Mouse (Mus musculus) cerebellum, adult 9-11 months (tissue): ENCODE measurements around the gene Ttll10.
A peak's percentile ranks its signal among the peaks of the same experiment; 100 is the strongest.

Experiments used
- DNase-seq: peaks from one replicate; pipeline ENCODE4 v3.0.0; 2022

Gene Ttll10

DNA sequence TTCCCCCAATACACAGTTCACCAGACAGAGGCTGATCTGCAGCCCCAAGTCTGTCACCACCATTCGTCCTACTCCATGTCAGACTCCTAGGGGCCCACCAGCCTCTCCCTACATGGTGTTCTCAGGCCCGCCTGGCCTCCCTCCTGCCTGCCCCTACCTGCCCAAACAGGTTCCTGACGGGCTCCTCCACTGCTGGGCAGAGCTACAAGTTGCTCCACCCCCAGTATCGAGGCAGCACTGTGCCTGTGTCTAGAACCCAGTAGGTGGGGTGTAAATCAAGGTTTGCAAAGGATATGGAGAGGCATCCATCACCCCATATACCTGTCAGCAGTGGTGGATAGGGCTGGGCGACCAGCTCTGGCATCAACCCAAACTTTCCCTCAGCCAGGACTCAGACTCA, at the start of gene Ttll10:
TSS of gene Ttll10 (minus strand) at position 154 of the 400 bp plus-strand sequence.
- no peak for DNase-seq

DNA sequence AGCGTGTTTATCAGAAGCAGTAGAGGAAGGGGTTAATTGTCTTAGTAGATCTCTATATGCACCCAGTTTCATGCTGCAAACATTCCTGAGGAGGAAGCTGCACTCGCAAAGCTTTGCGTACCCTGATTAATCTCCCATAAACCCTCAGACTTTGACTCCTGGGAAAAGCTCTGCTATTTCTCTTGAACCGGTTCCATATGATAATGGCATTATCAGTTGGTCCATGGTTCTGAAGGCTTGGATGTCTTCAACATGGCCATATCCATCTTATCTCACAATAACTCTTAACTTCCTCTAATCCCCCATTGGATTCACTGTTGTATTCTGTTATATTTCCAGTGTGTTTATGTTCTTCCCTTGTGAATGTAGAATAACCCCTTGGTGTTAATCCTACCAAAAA, 44.1 kb upstream of the Ttll10 start:
- DNase-seq = no peak

DNA sequence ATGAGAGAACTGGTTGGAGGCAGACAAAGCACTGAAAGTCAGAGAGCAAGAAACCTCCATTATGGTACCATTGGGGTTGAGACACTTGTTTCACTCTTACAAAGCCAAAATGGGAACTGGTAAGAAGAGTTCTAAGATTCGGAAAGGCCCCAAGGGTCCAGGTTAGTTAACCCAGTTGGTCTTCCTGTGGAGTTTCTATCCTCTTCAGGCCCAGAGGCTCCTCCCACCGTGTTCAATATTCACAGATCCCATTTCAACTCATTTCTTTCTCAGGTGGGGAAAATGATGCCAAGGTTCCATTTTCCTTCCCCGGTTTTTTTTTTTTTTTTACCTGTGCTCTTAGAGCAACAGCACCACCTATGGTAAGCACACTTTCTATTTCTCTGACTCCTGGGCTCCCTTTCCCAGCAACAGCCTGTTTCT, 42.3 kb upstream of the Ttll10 start:
- DNase-seq = no peak

DNA sequence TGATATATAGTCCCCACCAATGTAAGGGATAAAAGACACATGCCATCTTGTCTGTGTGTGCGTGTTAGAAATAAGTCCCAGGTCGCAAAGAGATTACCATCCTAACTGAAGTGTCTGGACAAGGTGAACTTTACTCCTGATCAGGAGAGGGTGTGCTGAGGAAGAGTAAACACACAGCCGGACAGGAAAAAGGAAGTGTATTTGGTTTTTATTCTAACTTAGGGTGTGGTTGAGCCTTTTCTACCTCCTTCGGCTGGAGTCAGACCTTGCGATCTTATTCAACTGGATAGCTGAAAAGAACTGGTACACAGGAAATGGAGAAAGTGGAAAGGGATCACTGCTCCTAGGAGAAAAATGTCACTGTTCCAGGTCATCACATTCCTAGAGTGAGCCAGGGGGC, 41.3 kb upstream of the Ttll10 start:
- DNase-seq = no peak

DNA sequence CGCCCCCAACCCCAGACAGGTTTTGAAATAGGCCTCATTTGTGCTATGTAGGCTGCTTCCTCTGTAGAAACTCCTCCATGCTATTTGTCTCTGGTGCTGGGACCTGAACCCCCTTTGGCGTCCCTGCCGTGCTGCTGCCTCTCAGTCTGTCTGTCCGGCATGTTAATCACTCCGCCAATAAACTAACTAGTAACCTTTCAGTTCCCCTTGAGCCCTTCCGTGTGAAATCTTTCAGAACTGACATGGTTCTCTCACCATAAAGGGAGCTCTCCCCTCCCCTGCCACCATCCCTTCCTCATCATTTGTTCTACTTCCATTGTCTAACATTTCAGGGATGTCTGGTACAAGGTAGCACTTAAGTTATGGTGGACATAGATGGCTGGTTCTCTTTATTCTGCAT, 40.2 kb upstream of the Ttll10 start:
- no peak for DNase-seq

DNA sequence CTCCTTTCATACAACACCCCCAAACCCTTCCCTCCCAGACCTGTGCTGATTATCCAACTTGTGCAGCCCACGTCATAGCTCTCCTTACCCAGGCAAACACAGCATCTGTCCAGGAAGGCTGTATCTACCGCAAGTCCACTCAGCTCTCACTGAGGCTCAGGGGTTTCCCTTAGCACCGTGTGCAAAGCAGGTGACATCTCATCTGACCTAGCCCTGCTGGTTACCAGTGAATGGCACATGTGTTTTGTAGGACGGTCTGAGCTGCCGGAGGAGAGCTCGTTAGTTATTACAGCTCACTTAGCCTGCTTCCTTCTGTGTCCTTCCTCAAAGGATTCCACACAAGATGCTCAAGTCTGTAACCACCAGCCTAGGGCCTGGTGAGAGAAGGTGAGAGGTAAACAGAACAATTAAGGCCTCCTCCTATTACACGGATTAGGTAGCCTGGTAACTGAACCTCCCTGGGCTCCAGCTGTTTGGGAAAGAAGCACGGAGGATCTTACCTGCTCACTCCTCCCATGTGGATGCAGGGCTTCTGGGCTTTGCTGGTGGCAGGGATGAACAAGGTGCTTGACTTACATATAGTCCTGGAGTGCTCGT, 38.7 kb upstream of the Ttll10 start:
- no peak for DNase-seq

DNA sequence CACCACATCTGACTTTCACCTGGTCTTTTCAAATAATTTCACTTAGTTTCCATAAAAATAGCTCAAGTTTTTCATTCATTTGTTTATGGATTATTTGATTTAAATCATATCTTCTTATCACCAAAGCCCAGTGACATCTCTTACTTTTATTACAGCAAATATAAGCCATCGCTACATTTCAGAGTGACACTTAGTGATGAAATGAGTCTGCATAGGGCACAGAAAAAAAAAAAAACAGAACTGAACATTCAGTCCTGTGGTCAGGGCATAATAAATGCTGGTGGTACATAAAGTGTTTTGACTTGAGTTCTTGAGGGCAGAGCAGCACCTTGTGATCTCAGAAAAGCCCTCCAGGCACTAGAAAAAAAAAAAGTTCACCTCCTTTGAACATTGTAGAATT, 37.0 kb upstream of the Ttll10 start:
- DNase-seq = no peak

DNA sequence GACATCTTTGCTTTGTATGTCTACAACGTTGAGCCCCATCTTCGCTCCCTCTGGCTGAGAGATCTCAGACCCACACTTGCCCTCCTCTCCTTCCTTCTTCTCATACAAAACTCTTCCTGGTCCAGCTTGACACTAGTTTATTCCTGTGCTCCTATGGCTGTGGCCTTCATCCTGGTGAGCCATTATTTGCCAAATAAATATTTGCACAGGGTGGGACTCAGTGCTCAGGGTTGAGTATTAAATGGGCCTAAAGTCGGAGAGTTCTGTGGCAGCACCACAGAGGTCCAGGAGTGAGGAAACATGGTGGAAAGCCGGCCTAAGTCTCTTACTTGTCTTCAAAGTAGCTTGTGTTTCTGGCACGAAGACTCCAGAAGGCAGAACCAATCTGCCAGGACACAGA, 34.5 kb upstream of the Ttll10 start:
- no peak for DNase-seq

DNA sequence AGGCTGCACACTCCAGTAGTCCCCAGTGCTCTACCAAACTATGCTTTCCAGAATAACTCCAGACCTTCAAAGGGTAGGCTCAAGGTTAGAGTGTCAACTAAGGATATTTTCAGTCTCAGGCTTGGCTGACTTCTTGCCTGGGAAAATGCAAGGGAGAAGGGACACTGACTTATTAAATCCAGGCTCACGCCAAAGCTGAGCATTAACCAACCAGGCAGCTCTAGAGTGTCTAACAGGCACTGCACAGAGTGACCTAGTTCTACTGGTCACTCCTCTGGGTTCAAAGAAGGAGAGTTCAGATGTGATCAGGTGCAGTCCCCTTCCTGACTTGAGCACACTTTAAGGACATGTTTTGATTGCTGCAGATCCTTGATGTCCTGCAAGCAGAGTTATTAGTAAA, 33.6 kb upstream of the Ttll10 start:
- DNase-seq = no peak

DNA sequence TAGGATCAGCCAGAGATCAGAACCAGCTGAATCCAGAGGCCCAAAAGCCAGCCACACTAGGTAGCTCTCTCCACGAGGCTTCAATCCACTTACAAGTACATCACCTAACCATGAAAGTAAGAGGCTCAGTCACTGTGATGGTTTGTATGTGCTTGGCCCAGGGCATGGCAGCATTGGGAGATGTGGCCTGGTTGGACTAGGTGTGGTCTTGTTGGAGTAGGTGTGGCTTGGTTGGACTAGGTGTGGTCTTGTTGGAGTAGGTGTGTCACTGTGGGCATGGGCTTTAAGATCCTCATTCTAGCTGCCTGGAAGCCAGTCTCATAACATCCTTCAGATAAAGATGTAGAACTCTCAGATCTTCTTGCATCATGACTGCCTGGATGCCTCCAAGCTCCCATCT, 32.0 kb upstream of the Ttll10 start:
- no peak for DNase-seq

DNA sequence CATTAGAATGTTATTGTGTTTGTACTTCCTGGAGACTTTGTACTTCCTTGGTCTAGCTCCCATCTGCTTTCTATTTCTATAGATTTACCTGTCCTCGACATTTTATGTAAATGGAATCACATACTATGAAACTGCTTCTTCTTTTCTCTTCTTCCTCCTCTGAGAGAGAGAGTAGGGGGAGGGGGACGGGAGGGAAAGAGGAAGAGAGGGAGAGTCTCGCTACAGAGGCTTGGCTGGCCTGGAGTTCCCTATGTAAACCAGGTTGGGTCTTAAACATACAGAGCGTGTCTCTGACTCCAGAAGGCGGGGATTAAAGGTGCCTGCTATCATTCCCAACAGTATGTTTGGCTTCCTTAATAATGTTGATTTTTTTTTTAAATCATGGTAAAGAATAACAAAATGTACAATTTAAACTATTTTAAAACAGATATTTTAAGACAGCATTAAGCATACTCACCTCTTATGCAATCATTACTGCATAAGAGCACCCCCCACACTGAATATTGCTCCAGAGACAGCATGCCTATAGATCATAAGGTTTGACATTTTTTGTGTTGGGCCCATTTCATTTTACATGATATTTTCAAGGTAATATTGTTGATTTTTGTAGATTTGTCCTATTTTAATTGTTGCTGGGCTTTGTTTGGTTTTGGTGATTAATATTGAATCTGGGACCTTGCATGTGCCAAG, 28.3 kb upstream of the Ttll10 start:
- DNase-seq = no peak

DNA sequence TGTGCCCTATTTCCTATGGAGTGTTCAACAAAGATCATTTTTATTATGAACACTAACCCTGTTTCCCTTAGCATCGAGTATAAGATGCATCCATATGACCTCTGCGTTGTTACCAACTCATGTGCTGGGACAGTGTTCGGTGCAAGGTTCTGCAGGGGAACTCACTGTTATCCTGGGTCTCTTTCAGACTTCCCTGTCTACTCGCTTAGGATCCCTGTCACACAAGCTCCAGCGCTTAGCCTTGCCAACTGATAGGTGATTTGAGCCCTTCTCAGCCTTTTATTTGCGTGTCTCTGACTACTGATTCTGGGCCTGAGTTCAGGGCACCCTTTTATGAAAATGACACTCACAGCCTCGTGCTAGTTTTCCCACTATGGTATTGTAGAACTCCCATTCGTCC, 26.0 kb upstream of the Ttll10 start:
- no peak for DNase-seq

DNA sequence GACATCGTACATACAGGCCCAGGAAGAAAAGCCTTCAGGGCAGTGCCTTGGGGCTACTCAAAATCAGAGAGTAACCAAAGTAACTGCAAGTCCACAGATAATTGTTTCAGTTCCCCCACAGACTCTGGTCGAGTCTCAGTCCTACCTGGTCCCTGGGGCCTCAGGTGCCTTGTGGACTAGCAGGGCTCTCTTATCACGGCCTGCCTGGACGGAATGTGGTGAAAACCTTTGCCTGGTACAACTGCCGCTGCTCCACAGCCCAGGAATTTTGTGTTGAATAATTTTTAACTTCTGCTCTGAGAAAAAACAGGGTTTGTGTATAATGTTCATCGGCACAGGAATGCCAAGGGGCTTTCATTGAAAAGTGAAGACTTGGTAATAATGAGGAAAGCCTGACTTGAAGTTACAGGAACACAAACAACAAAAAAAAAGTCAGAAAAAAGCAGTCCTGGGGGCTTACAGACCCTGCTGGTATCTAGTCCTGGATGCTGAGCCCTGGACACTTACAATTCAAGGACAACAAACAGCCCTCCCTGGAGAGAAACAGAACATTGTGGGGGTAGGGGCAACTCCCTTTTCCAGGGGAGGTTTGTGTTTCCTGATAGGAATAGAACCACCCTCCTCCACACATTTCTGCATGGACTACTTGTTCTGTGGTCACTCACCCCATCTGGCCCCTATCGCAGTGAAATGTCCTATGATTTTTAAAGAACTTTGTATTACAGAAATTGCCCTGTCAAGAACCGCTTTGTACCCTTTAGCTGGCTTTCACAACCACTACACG, 25.1 kb upstream of the Ttll10 start:
- no peak for DNase-seq

DNA sequence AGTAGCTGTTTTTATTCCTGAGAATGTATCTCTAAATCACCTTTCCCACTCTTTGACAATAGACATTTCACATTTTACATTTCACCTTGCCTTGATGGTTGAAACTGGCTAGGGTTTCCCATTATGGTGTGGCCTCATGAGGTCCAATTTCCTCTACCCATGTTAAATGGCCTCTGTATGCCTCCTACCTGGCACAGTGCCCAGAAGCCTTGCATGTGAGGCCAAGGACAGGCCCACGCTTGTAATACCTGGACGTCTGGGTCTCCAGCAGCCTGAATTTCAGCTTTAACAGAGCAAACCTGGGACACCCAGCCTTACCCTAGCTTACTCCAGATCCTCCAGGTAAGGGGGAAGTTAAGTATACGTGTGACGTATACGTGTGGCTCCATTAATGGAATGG, 24.1 kb upstream of the Ttll10 start:
- DNase-seq = no peak

DNA sequence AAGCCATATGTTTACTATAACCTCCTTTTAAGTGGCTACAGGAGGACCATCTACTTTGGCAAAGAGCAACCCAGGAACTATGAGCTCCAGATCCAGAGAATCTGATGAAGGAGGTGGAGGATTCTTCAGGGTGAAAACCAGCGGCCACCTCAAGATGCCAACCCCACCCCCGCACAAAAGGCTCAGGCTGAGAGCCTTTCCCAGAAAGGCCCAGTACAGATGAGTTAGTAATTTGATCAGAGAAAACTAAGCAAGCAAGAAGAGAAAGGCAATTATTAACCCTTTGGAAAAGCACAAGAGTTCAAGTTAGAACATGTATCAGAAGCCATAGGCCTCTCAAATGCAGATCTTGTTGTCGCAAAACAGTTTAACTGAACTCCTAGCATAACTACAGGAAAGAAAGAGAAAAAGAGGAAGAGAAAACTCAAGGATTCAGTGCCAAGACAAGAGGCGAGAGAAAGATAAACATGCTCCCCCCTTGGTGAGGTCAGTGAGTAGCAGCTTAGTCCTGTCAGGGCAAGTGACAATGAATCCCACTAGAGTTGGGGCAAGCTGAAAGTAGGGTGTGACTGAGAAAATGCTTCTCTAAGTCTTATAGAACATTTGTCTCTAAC, 23.5 kb upstream of the Ttll10 start:
- DNase-seq = no peak

DNA sequence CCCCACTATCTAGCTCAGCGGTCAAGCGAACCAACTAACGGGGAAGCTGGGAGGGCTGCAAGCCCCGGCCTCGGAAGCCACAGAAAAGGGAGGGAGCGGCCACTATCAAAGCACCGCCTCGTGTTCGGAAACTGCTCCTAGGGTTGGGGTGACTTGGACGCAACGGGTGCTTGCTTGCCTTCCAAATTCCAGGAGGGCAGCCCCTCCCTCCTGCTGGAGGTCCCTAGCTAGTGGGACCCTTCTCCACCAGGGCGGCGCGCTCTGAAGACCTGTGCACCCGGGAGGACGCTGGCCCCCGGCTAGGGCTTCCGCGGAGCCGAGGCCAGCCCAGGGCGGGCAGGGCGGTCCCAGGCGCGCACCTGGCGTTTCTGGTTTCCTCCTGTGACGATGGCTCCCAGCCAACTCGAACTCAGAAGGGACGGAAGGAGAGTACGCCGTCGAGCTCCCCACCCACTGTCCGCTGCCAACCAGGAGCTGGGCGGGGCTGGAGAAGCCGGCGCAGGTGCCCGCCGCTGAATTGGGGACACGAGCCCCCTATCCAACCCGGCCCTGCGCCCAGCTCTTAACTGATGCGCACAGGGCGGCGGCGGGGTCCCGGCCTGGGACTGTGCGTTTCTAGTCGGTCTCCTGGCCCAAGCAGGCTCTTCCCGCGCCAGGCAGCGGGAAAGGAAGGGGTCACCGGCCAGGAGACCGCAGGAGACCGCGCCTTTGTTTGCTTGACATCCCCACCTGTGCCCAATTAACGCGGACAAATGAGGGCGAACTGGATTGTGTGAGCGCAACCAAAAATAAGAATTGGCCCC, 18.5 kb upstream of the Ttll10 start:
- peak; percentile 52 for DNase-seq

DNA sequence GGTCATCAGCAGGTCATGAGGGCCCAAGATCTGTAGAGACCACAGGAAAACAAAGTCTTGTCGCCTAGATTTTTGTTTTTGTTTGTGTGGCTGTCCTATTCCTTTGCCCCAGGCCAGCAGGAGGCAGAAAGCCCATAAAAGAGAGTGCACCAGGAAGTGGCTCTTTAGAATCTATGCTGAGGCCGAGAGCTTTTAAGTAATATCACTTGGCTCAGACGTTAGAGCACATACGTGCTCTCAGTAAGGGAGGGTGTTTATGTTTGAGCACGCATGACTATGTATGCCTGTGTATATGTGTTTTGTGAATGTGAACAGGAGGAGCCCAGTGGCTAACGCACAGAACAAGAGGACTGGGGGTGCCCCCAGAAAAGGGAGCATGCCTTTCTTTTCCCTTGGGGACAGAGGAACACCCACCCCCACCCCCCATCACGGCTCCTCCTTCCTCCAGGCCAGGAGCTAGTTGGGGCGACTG, 17.7 kb upstream of the Ttll10 start:
- no peak for DNase-seq

DNA sequence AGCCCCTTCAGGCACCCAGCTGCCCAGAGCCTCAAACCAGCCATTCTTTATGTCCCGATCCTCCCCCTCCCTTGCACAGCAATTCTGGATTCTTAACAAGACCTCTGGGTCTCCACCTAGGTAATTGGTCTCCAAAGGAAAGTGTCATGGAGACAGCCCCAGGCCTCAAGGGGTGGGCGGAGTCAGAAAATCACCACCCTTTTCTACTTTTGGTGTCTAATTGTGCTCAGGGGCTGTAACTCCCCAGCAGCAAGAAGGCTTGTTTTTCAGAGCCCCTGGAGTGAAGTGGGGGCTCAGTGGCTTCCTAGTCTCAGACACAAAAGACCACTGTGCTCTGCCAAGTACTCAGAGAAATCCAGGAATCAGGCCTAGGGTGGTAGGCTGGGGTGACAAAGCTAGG, 11.5 kb upstream of the Ttll10 start:
- no peak for DNase-seq

DNA sequence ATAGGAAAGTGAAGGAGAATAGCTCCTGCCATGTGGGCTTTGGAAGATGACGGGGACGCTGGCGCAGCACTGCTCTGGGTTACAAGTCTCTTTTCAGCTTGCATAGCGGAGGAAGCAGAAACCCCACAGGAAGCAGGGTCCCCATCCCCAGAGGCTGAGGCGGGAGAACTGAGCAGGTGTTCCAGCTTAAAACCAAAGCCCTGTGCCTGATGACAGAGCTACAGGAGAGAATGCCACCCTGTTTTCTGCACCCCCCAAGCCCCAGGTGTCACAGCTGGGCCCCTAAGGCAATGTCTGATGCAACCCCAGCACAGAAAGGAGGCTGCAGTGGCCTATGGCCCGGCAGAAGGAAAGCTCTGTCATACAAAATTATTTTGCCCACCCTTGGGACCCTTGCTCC, 11.1 kb upstream of the Ttll10 start:
- DNase-seq = no peak

DNA sequence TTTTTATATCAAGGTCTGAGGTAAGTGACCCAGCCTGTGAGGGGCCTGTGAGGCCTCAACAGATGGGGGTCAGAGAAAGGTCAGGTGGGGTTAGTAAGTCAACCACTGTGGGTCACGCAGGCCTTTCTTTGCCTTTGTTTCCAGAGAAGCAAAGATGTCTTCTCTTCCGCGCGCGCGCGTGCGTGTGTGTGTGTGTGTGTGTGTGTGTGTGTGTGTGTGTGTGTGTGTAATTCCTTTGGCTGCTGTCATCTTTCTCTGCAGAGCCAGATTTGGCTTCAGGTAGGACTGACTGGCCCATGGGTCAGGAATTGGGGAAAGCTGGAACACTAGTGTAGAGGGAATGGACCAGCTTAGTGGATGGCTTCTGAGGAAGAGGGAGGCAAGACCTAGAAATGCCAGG, 10.5 kb upstream of the Ttll10 start:
- DNase-seq = no peak

DNA sequence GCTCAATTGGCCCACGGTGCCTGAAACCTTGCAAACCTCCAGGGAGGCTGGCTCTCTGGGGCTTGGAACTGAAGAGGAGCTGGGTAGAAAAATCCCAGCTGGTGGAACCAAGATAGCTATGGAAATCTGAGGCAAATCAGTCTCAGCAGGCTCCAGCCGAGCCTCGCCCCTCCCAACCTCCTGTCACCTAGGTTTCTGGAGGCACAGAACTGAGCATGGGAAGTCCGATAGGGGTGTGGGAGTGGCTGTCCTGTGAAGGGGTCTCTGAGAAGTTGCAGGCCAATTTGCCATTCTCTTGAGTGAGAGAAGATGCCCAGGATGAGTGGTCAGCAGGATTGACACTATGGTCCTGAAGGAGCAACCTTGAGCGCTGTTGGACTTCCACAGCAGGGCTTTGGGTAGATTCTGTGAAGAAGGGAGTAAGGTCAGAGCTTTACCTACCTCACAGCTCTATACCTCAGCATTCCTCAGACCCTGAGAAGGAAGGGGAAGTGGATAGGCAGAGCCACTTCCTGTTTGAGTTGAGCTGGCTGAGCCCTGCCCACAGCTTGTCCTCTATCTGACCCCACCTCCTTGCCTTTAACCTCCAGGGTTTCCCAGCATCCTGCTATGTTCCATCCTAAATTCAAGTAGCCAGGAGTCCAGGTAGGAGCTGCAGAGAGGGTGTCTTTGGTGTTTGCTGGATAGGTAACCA, 8.2 kb upstream of the Ttll10 start:
- no peak for DNase-seq
